Comparison of ENCODE assay signal across 15 mouse cellular contexts in the genomic region with DNA sequence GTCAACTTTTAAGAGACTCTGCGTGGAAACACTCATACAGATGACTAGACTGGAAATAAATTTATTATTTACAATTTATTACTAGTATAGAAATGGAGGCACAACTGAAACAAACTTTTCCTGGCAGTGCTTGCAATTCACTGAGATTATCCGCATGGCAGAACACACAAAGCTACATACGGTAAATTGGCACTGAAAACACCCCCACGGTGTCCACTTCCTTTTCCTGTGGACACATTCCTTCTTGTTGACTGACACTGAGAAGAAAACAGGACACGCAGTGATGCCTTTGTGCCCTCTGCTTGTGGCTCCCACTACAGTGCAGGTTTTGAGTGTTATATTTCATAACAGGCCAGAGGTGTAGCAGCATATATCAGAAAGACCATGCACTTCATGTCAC.
"Had no signal": no experiment of that assay in that cellular context is flagged by ENCODE, and none has a peak within 500 bp of the region (broad histone marks: within the 10 kb centered on the region; RNA-seq: fewer than 3 reads in every experiment).

No protein-coding gene starts in this region.

- H3K27me3 ChIP-seq: neural tube, embryonic 13.5 days; neural tube, embryonic 15.5 days; stomach, embryonic 15.5 days had no signal

- DNase-seq: retina, postnatal 1 day; right cerebral cortex, adult 18-20 months; right cerebral cortex, postnatal 14 days; right cerebral cortex, postnatal 25 days; right cerebral cortex, postnatal 4 days; spleen, adult 18-20 months; thymus, adult 18-20 months; thymus, adult 2 months; thymus, postnatal 14 days; thymus, postnatal 25 days; thymus, postnatal 36 days; thymus, postnatal 4 days had no signal
